7 mouse cellular contexts compared by ENCODE assay signal in the genomic region with DNA sequence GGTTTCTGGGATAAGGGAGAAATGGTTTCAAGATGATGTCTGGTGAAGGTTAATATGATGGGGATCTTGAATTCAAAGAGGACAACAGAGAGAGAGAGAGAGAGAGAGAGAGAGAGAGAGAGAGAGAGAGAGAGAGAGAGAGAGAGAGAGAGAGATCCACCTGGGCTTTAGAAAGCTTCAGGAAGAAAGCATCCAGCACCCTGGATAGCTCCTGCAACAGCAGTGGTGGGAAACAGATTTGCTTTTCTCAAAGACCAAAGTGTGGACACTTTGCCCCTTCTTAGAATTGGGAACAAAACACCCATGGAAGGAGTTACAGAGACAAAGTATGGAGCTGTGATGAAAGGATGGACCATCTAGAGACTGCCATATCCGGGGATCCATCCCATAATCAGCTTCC.
DNase-seq lines count a peak whose midpoint lies in the region; ATAC-seq and TF ChIP-seq lines count a peak whose summit lies in the region.
"Not testable (repeated sequence)": the region's sequence is repeated elsewhere in the genome, so short reads cannot be mapped to it uniquely, and the experiment has no call there.

No protein-coding gene starts in this region.

- TF ChIP-seq POLR2A in limb, embryonic 14.5 days (IDR thresholded peaks at IDR 0.05; ENCODE audit: borderline replicate concordance, extremely low read depth, insufficient read depth, insufficient read length), result not testable (repeated sequence)

- H3K27me3 ChIP-seq in embryonic facial prominence, embryonic 11.5 days (ENCODE audit: control insufficient read depth, insufficient read depth, low read length); kidney, postnatal 0 days (ENCODE audit: insufficient read depth, low read length); limb, embryonic 14.5 days (ENCODE audit: control insufficient read depth, insufficient read depth, low read length): not testable (repeated sequence)

- H3K36me3 ChIP-seq in embryonic facial prominence, embryonic 11.5 days (replicated peaks; ENCODE audit: control insufficient read depth, insufficient read depth, low read depth, low read length); kidney, postnatal 0 days (ENCODE audit: insufficient read depth, low read length); limb, embryonic 14.5 days (ENCODE audit: control insufficient read depth, insufficient read depth, low read length): not testable (repeated sequence)

- WGBS in embryonic facial prominence, embryonic 11.5 days, result 80% methylated on average over 1 of the region's 1 CpGs
- WGBS in kidney, postnatal 0 days, result 50% methylated on average over 1 of the region's 1 CpGs
- 100% methylated on average over 1 of the region's 1 CpGs for WGBS in limb, embryonic 14.5 days

- ATAC-seq in embryonic facial prominence, embryonic 11.5 days (replicated peaks; ENCODE audit: insufficient number of reproducible peaks, low FRiP score, low TSS enrichment, low read depth); kidney, postnatal 0 days (replicated peaks; ENCODE audit: low FRiP score, low read depth); limb, embryonic 14.5 days (ENCODE audit: low FRiP score, low read depth): not testable (repeated sequence)

- not testable (repeated sequence) for H3K4me3 ChIP-seq in embryonic facial prominence, embryonic 11.5 days (ENCODE audit: low read depth, low read length); kidney, postnatal 0 days (replicated peaks; ENCODE audit: low read depth, low read length); limb, embryonic 14.5 days (replicated peaks; ENCODE audit: low read length)

- H3K4me1 ChIP-seq in embryonic facial prominence, embryonic 11.5 days (ENCODE audit: control insufficient read depth, insufficient read depth, low read length); kidney, postnatal 0 days (replicated peaks; ENCODE audit: insufficient read depth, low read length); limb, embryonic 14.5 days (ENCODE audit: control insufficient read depth, insufficient read depth, low read length): not testable (repeated sequence)

- not testable (repeated sequence) for H3K27ac ChIP-seq in embryonic facial prominence, embryonic 11.5 days (replicated peaks; ENCODE audit: low read depth, low read length); kidney, postnatal 0 days; limb, embryonic 14.5 days (replicated peaks; ENCODE audit: low read depth, low read length)

- peak; percentile 15 for DNase-seq in 416B (ENCODE audit: low read depth)
- DNase-seq in R1 (ENCODE audit: low read depth, low spot score), result peak; percentile 25
- peak; percentile 22 for DNase-seq in embryo, embryonic 10 days (ENCODE audit: low spot score)
- peak; percentile 46 for DNase-seq in embryonic facial prominence, embryonic 11.5 days (ENCODE audit: low spot score)
- peak; percentile 42 for DNase-seq in kidney, postnatal 0 days (ENCODE audit: low spot score)
- peak; percentile 48 for DNase-seq in limb, embryonic 14.5 days (ENCODE audit: low spot score)
- peak; percentile 11 for DNase-seq in retina, embryonic 14.5 days (ENCODE audit: low spot score)

- not testable (repeated sequence) for TF ChIP-seq CTCF in kidney, postnatal 0 days (IDR thresholded peaks at IDR 0.05; ENCODE audit: low read depth)

- H3K9ac ChIP-seq in embryonic facial prominence, embryonic 11.5 days (replicated peaks; ENCODE audit: low read length); kidney, postnatal 0 days (ENCODE audit: low read depth, low read length); limb, embryonic 14.5 days (ENCODE audit: low read depth, low read length, severe bottlenecking): not testable (repeated sequence)

- not testable (repeated sequence) for H3K4me2 ChIP-seq in embryonic facial prominence, embryonic 11.5 days (ENCODE audit: low read depth, low read length); kidney, postnatal 0 days (ENCODE audit: low read length); limb, embryonic 14.5 days (replicated peaks; ENCODE audit: low read depth, low read length, severe bottlenecking)

- H3K9me3 ChIP-seq in embryonic facial prominence, embryonic 11.5 days (replicated peaks; ENCODE audit: control insufficient read depth, low read length); kidney, postnatal 0 days (replicated peaks; ENCODE audit: low read length); limb, embryonic 14.5 days (ENCODE audit: control insufficient read depth, low read length): not testable (repeated sequence)
